Mouse (Mus musculus): ENCODE measurements around the gene Srarp. TPM values are rescaled to one million over a fixed set of nuclear protein-coding genes. Genes with fewer than 3 reads are reported as not detected.

Srarp gene
- polyA plus RNA-seq, 1 experiment from 2014 or later, result not detected

DNA sequence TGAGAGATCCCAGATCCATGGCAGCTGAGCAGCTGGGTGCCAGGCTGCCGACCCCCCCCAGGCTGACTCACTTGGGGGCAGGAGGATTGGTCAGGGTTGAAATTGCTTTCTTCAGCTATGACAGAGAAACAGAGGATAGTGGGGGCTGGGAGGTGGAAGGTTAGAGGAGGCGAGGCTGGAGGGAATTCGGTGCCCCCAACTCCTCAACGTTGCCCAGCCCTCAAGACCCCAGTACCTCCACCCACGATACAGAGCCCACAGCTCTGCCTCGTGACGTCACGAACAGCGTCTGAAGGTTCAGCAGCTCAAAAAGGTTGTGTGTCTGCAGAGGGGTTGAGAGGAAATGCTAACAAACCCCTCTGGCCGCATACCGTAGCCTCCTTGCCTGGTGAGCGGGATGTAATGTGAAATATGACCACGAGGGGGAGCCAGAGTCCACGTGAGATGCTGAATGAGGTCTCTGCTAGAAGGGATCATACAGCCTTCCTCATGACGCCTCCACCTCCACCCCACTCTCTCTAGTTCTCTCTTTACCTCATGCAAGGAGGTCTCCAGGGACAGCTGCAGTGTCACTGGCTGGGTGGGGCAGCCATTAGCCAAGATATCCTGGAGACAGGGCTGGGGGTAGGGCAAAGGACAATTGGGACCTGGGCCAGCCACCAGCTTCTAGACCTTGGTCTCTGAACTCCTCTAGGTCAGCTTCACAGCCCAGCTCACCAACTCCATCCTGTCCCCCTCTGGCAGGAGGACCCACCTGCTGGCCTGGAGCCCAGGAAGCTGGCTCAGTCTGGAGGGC lies 31.2 kb downstream of the Srarp start:
- Histone ChIP-seq H3K4me2 (peak overlapping the region; percentile 45), H3K4me3 (replicated peaks) (0 out of 2 replicates have a peak overlapping the region, but pooled peaks have one; percentile 12), H3K27me3 (peaks cover 36% of the 10 kb centered on the region; the same call in 1 of the 2 replicates), H3K9me3 (no peaks in the 10 kb centered on the region), H3K36me3 (no peaks in the 10 kb centered on the region), H3K9ac (replicated peaks) (0 out of 2 replicates have a peak overlapping the region, but pooled peaks have one; percentile 44), H3K4me1 (replicated peaks) (no peaks in the 10 kb centered on the region; the same call in none of the 2 replicates), H3K27ac (no peak overlapping the region)
- ATAC-seq (ENCODE audit: insufficient number of reproducible peaks, insufficient read depth, low FRiP score, low TSS enrichment, low read depth), result peak; percentile 81
- WGBS, result 13% methylated on average over 15 of the region's 15 CpGs

DNA sequence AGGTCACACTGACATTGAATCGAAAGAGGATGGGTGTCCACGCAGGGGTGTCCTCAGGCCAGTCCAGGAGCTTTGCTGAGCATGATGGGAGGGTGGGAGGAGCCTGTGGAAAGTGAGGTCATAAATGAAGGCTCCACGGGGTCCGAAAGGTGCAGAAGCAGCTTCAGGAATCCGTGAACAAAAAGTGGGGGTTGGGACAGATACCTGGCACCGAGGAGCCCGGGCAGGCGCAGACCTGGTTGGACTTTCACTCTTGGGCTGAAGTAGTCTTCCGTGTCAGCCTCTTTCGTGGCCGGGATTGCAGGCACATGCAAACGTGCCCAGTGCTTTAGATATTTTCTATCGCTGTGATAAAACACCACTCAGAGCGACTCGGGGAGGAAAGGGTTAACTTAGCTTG lies 35.7 kb downstream of the Srarp start:
- H3K27me3 ChIP-seq, result peaks cover 19% of the 10 kb centered on the region; the same call in 1 of the 2 replicates
- WGBS, result 88% methylated on average over 15 of the region's 15 CpGs
- no peak overlapping the region for H3K4me3 ChIP-seq (replicated peaks)
- no peaks in the 10 kb centered on the region for H3K36me3 ChIP-seq
- H3K9ac ChIP-seq (replicated peaks), result no peak overlapping the region
- no peak overlapping the region for H3K4me2 ChIP-seq
- no peak overlapping the region for H3K27ac ChIP-seq
- ATAC-seq (ENCODE audit: insufficient number of reproducible peaks, insufficient read depth, low FRiP score, low TSS enrichment, low read depth), result no peak
- no peaks in the 10 kb centered on the region for H3K9me3 ChIP-seq
- H3K4me1 ChIP-seq (replicated peaks), result peaks cover 11% of the 10 kb centered on the region

DNA sequence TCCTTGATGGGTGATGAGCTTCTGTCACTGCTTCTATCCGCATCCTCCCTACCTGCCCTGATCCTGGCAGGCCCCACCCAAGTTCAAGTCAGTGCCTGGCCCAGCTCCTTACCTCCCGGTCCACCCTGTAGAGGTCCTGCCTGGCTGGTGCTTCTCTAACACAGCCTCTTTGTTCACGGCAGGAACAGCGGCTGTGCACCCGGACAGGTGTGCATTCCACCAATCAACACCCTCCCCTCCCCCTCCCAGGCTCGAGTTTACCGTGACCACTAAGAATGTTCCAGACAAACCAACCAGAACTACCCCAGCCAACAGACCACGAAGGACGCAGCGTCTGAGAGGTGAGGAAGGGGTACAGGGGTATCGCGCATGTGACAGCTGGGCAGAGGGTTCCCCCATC lies 37.4 kb downstream of the Srarp start, which contains the start of gene Clcnka:
Gene Clcnka (minus strand): TSS at position 180 of the 400 bp plus-strand sequence.
- Histone ChIP-seq H3K4me3 (replicated peaks) (no peak within 1 kb of the TSS), H3K4me1 (replicated peaks) (peaks cover 18% of the 10 kb centered on the region), H3K9ac (replicated peaks) (no peak within 1 kb of the TSS), H3K4me2 (0 out of 2 replicates have a peak within 1 kb of the TSS, but pooled peaks have one; percentile 1), H3K27ac (no peak within 1 kb of the TSS), H3K36me3 (no peaks in the 10 kb centered on the region), H3K27me3 (peaks cover 20% of the 10 kb centered on the region), H3K9me3 (no peaks in the 10 kb centered on the region)
- no peak for ATAC-seq (ENCODE audit: insufficient number of reproducible peaks, insufficient read depth, low FRiP score, low TSS enrichment, low read depth)
- WGBS, result 53% methylated on average over 12 of the region's 12 CpGs

DNA sequence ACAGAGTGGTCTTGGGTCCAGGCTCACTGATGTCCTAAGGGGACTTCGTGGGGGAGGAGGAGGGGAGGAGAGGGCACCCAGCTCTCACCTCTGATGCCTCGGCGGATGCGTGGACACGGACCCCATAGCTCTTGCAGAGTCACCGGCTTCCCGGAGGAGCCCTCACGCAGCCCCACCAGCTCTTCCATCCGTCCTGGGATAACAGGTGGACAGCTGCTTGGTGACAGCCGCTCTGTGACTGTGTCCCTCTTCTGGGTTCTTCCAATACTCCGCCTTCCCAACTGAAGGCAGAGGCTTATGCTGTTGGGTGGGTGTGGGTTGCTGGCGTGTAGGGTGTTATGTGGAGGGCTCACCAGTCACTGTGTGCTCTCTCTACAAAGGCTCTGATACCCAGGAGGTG lies 38.0 kb downstream of the Srarp start:
- H3K36me3 ChIP-seq, result no peaks in the 10 kb centered on the region
- peaks cover 18% of the 10 kb centered on the region for H3K27me3 ChIP-seq
- H3K4me2 ChIP-seq, result no peak overlapping the region
- H3K4me3 ChIP-seq (replicated peaks), result no peak overlapping the region
- no peak overlapping the region for H3K9ac ChIP-seq (replicated peaks)
- peaks cover 18% of the 10 kb centered on the region for H3K4me1 ChIP-seq (replicated peaks)
- H3K9me3 ChIP-seq, result no peaks in the 10 kb centered on the region
- H3K27ac ChIP-seq, result no peak overlapping the region
- WGBS, result 75% methylated on average over 12 of the region's 12 CpGs
- ATAC-seq (ENCODE audit: insufficient number of reproducible peaks, insufficient read depth, low FRiP score, low TSS enrichment, low read depth), result no peak

DNA sequence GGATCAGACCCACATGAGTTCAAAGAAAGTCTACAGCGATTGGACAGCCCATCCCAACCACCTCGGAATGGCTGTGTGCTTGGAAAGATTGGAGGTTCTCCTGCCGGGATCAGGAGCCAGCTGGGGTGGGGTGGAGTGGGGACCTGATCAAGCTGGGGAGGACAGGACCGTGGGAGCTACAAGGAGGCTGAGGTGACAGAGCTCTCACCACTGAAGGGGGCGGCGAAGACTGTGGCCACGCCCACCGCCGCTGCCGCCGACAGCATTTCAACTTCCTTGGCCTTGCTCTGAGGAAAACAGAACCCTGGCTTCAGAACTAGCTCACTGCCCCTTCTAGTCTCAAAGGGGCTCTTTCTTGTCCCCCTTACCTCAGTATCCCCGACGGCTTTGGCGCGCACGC lies 41.2 kb downstream of the Srarp start:
- Histone ChIP-seq H3K4me2 (peak overlapping the region; percentile 39), H3K4me1 (replicated peaks) (peaks cover 18% of the 10 kb centered on the region), H3K9ac (replicated peaks) (no peak overlapping the region), H3K9me3 (no peaks in the 10 kb centered on the region), H3K27me3 (peaks cover 23% of the 10 kb centered on the region), H3K4me3 (replicated peaks) (0 out of 2 replicates have a peak overlapping the region, but pooled peaks have one; percentile 9), H3K27ac (no peak overlapping the region), H3K36me3 (no peaks in the 10 kb centered on the region)
- 13% methylated on average over 16 of the region's 16 CpGs for WGBS
- no peak for ATAC-seq (ENCODE audit: insufficient number of reproducible peaks, insufficient read depth, low FRiP score, low TSS enrichment, low read depth)

DNA sequence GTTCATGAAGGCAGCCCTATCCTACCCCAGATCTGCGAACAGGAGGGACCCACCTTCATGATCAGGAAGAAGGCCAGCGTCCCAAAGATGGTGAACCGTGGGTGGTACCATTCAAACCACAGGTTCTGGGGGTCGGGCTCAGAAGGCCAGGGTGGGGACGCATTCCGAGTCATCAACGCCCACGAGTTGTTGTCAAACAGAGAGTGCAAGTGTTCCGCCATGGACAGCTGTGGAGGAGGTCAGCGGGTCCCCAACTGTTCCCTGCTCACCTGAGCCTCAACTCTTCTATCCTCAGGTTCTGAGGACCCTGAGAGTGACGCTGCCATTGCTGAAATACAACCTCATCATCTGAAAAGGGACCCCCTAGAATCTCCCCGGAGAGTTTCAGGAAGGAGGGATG lies 44.6 kb downstream of the Srarp start:
- ATAC-seq (ENCODE audit: insufficient number of reproducible peaks, insufficient read depth, low FRiP score, low TSS enrichment, low read depth), result no peak
- 81% methylated on average over 12 of the region's 12 CpGs for WGBS

DNA sequence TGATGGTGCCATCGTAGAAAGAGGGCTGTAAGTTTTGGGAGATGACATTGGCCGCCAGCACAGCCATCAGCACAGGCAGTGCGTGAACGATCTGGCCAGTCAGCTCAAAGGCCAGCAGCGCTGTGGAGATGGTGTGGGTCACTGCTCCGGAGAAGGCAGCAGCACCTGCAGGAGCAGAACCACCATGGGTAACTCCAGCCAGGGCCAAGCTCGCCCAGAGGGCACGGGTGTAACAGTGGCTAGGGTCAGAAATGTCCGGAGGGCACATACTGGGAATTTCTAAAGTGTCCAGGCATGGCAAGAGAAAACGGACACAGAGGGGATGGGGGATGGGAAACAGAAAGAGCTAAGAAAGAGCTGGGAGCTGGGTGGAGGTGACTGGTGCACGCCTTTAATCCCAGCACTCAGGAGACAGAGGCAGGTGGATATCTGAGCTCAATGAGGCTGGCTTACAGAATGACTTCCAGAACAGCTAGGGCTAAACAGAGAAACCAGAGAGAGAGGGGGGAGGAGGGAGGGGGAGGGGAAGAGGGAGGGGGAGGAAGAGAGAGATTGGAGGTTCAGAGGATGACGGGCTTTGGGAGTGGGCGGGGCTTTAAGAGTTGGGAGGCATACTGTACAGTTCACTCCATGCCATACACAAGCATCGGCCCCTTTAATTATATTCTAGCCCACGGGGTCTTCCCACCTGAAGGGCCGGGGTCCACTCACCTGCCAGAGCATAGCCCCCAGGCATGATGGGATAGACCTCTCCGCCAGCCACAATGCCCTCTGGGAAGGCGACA lies 46.3 kb downstream of the Srarp start:
- no peak overlapping the region for H3K9ac ChIP-seq (replicated peaks)
- ATAC-seq (ENCODE audit: insufficient number of reproducible peaks, insufficient read depth, low FRiP score, low TSS enrichment, low read depth), result no peak
- no peak overlapping the region for H3K27ac ChIP-seq
- H3K4me2 ChIP-seq, result no peak overlapping the region
- H3K4me1 ChIP-seq (replicated peaks), result peaks cover 9% of the 10 kb centered on the region
- peaks cover 16% of the 10 kb centered on the region for H3K27me3 ChIP-seq
- no peaks in the 10 kb centered on the region for H3K9me3 ChIP-seq
- 66% methylated on average over 18 of the region's 18 CpGs for whole genome bisulfite sequencing
- H3K36me3 ChIP-seq, result no peaks in the 10 kb centered on the region
- no peak overlapping the region for H3K4me3 ChIP-seq (replicated peaks)

More for the DNA sequence above, 44.6 kb downstream of the Srarp start:
- H3K4me1 ChIP-seq (replicated peaks), result peaks cover 7% of the 10 kb centered on the region; the same call in 1 of the 2 replicates
- H3K4me2 ChIP-seq, result no peak overlapping the region
- H3K9ac ChIP-seq (replicated peaks), result no peak overlapping the region
- H3K9me3 ChIP-seq, result no peaks in the 10 kb centered on the region
- H3K4me3 ChIP-seq (replicated peaks), result no peak overlapping the region
- H3K27ac ChIP-seq, result no peak overlapping the region
- peaks cover 15% of the 10 kb centered on the region for H3K27me3 ChIP-seq
- no peaks in the 10 kb centered on the region for H3K36me3 ChIP-seq

DNA sequence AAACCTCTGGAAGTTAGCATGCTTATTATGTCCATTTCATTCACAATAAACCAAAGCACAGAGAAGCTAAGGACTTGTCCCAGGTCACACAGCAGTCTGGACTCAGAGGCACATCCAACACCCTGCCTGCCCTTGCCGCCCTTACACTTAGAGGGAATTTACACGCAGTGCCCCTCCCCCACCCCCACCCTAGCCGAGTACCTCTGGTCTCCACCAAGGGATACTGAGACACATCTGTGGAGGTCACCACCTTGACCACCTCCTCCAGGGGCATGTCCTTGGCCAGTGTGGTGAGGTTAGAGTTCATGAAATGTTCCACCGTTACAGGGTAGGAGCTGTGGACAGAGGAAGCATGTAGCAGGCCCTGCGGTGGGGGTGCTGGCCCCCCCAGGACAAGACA lies 48.0 kb downstream of the Srarp start:
- ATAC-seq (ENCODE audit: insufficient number of reproducible peaks, insufficient read depth, low FRiP score, low TSS enrichment, low read depth), result no peak
- Histone ChIP-seq H3K4me1 (replicated peaks) (peaks cover 15% of the 10 kb centered on the region), H3K27ac (no peak overlapping the region), H3K27me3 (peaks cover 28% of the 10 kb centered on the region), H3K9ac (replicated peaks) (no peak overlapping the region), H3K9me3 (no peaks in the 10 kb centered on the region), H3K36me3 (no peaks in the 10 kb centered on the region), H3K4me3 (replicated peaks) (no peak overlapping the region), H3K4me2 (no peak overlapping the region)
- 63% methylated on average over 5 of the region's 5 CpGs for WGBS

DNA sequence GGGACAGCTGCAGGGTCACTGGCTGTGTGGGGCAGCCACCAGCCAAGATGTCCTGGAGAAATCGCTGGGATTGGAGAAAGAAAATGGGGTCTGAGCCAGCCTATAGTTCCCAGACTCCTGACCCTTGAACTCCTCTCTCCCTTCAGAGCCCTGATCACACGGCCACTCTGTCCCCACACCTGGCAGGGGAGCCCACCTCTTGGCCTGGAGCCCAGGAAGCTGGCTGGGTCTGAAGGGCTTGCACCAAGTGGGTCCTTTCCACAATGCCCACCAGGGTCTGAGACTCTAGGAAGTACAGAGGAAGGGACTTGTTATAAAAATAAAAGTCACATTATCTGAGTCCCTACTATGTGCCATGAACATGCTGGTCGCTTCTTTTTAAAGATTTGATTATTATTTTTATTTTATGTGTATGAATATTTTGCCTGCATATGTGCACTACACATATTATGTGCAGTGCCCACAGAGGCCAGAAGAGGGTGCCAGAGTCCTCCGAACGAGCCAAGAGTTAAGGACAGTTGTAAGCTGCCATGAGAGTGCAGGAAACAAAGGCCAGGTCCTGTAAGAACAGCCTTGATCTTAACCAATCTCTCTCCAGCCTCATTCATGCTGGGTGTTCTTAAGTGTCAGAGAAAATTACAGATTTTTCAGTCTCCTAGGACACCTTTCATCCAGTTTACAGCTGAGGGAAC lies 48.7 kb downstream of the Srarp start:
- Histone ChIP-seq H3K36me3 (no peaks in the 10 kb centered on the region), H3K9me3 (no peaks in the 10 kb centered on the region), H3K4me1 (replicated peaks) (peaks cover 22% of the 10 kb centered on the region), H3K27me3 (peaks cover 30% of the 10 kb centered on the region), H3K9ac (replicated peaks) (no peak overlapping the region), H3K27ac (no peak overlapping the region), H3K4me3 (replicated peaks) (no peak overlapping the region), H3K4me2 (no peak overlapping the region)
- WGBS, result 18% methylated on average over 5 of the region's 5 CpGs
- no peak for ATAC-seq (ENCODE audit: insufficient number of reproducible peaks, insufficient read depth, low FRiP score, low TSS enrichment, low read depth)

DNA sequence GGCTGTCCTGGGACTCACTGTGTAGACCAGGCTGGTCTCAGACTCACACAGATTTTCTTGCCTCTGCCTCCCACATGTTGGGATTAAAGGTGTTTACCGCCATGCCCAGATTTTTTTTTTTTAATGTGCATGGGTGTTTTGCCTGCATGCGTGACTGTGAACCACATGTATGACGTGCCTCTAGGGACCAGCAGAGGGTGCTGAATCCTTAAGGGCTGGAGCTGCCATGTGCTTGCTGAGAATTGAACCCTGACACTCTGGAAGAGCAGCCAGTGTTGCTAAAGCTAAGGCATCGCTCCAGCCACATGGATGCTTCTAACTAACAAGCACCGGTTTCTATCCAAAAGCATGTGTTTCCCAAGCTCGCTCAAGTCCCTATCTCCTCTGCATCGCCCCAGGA lies 49.8 kb downstream of the Srarp start:
- no peak for ATAC-seq (ENCODE audit: insufficient number of reproducible peaks, insufficient read depth, low FRiP score, low TSS enrichment, low read depth)
- Histone ChIP-seq H3K36me3 (no peaks in the 10 kb centered on the region), H3K4me3 (replicated peaks) (no peak overlapping the region), H3K9me3 (no peaks in the 10 kb centered on the region), H3K27ac (no peak overlapping the region), H3K4me2 (no peak overlapping the region), H3K27me3 (peaks cover 41% of the 10 kb centered on the region), H3K9ac (replicated peaks) (no peak overlapping the region), H3K4me1 (replicated peaks) (peaks cover 24% of the 10 kb centered on the region)
- WGBS, result 66% methylated on average over 7 of the region's 7 CpGs

DNA sequence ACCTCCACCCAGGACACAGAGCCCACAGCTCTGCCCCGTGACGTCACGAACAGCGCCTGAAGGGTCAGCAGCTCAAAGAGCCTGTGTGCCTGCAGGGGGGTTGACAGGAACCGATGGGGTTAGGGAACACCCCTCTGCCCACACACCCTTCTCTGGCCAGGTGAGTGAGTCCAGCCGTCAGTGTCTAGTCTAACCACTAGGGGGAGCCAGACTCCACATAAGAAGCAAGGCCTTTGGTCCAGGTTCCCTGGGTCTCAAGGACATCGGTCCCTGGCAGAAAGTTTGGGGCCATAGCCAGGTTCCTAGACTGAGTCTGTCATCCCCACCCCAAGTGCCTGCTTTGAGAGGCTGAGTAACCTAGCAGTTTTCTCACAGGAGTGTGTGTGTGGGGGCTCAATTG lies 50.6 kb downstream of the Srarp start:
- H3K9ac ChIP-seq (replicated peaks), result no peak overlapping the region
- ATAC-seq (ENCODE audit: insufficient number of reproducible peaks, insufficient read depth, low FRiP score, low TSS enrichment, low read depth), result no peak
- 0% methylated on average over 7 of the region's 7 CpGs for WGBS
- H3K4me3 ChIP-seq (replicated peaks), result no peak overlapping the region
- H3K4me1 ChIP-seq (replicated peaks), result peaks cover 24% of the 10 kb centered on the region
- no peak overlapping the region for H3K27ac ChIP-seq
- no peaks in the 10 kb centered on the region for H3K9me3 ChIP-seq
- H3K27me3 ChIP-seq, result peaks cover 50% of the 10 kb centered on the region
- H3K4me2 ChIP-seq, result peak overlapping the region; percentile 40
- no peaks in the 10 kb centered on the region for H3K36me3 ChIP-seq
